Mouse (Mus musculus) olfactory bulb, adult 2 months (tissue): ENCODE measurements around the gene Nup88.

Experiments
- CTCF ChIP-seq: fragments of 200-500 bp; IDR thresholded peaks from 2 replicates; pipeline ENCODE4 v1.5.1; 2012; ENCODE audit warnings: low read depth, mild to moderate bottlenecking, low read length, moderate library complexity; ENCODE audit not compliant: insufficient read depth
- POLR2A ChIP-seq: fragments of 200-500 bp; IDR thresholded peaks from 2 replicates; pipeline ENCODE4 v1.6.1; 2012; ENCODE audit warnings: mild to moderate bottlenecking, low read depth, low read length, moderate library complexity; ENCODE audit not compliant: insufficient read depth

GRCm38 (mm10) chr11:70977293-70977692 is 7.5 kb upstream of the Nup88 start:
- TF ChIP-seq CTCF (no peak), POLR2A (no peak)
